Mouse (Mus musculus) spleen, adult 2 months (tissue): ENCODE results near the gene Pias3.

Experiments used
- CTCF ChIP-seq: fragments of 200-500 bp; IDR thresholded peaks from 2 replicates; pipeline ENCODE4 v1.5.1; 2011; ENCODE audit warnings: mild to moderate bottlenecking, inconsistent platforms; ENCODE audit not compliant: insufficient read depth, insufficient read length, insufficient replicate concordance; ENCODE audit errors: extremely low read depth
- POLR2A ChIP-seq: fragments of 200-500 bp; IDR thresholded peaks from 2 replicates; pipeline ENCODE4 v1.6.1; 2011; ENCODE audit warnings: low read depth, low read length, inconsistent platforms

DNA sequence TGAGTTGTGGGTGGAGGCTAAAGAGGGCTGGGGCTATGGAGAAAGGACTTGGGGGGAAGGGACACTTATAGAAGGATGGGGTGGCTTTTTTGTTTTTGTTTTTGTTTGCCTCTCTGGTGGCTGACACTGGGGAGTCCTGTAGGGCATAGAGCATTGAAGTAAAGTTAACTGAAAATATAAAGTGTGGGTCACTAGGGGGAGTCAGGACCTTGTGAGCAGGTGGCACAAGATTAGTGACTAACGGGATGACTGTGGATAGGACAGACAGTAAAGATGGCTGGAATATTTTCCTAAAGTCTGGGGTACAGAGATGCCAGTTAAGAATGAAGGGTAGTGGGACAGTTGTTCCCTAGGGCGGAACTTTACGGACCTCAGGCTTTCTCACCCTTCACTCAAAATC, 5.9 kb upstream of the Pias3 start:
- TF ChIP-seq POLR2A (no peak), CTCF (no peak)
